Mouse (Mus musculus): ENCODE measurements around the gene Qk. TPM values are rescaled to one million over a fixed set of nuclear protein-coding genes. Genes with fewer than 3 reads are reported as not detected.

Gene Qk
- polyA plus RNA-seq, 1 experiment: 252 TPM

- TF ChIP-seq EP300 (IDR thresholded peaks at IDR 0.05; ENCODE audit: insufficient read depth, low read depth, low read length): no peak
- no peak for TF ChIP-seq CTCF (IDR thresholded peaks at IDR 0.05; ENCODE audit: low read depth, low read length)
- no peak for TF ChIP-seq POLR2A (IDR thresholded peaks at IDR 0.05; ENCODE audit: insufficient read depth, low read length)
Observed at GRCm38 (mm10) chr17:10227798-10228538, 91.7 kb downstream of the Qk start.

GRCm38 (mm10) chr17:10216164-10216563, 103.5 kb downstream of the Qk start:
- H3K9ac ChIP-seq (ENCODE audit: low read depth, poor library complexity, severe bottlenecking): no peak overlapping the region
- H3K9me3 ChIP-seq (replicated peaks; ENCODE audit: control insufficient read depth, insufficient read depth, low read length, poor library complexity, severe bottlenecking): no peaks in the 10 kb centered on the region
- no peak overlapping the region for H3K27ac ChIP-seq (ENCODE audit: insufficient read depth, low read length)
- H3K4me1 ChIP-seq (ENCODE audit: control insufficient read depth, insufficient read depth, low read length): no peaks in the 10 kb centered on the region
- H3K4me3 ChIP-seq (ENCODE audit: low read depth, low read length): no peak overlapping the region
- no peaks in the 10 kb centered on the region for H3K27me3 ChIP-seq (ENCODE audit: control insufficient read depth, insufficient read depth, low read length, poor library complexity, severe bottlenecking)
- TF ChIP-seq POLR2A (IDR thresholded peaks at IDR 0.05; ENCODE audit: insufficient read depth, low read length) (no peak), CTCF (IDR thresholded peaks at IDR 0.05; ENCODE audit: low read depth, low read length) (no peak), EP300 (IDR thresholded peaks at IDR 0.05; ENCODE audit: insufficient read depth, low read depth, low read length) (no peak)
- peaks cover 9% of the 10 kb centered on the region for H3K36me3 ChIP-seq (ENCODE audit: control insufficient read depth, insufficient read depth, low read length, poor library complexity, severe bottlenecking)

More at GRCm38 (mm10) chr17:10227798-10228538, 91.7 kb downstream of the Qk start:
- Histone ChIP-seq H3K4me1 (ENCODE audit: control insufficient read depth, insufficient read depth, low read length) (peaks cover 1% of the 10 kb centered on the region), H3K9me3 (replicated peaks; ENCODE audit: control insufficient read depth, insufficient read depth, low read length, poor library complexity, severe bottlenecking) (no peaks in the 10 kb centered on the region), H3K4me3 (ENCODE audit: low read depth, low read length) (no peak overlapping the region), H3K27me3 (ENCODE audit: control insufficient read depth, insufficient read depth, low read length, poor library complexity, severe bottlenecking) (no peaks in the 10 kb centered on the region), H3K36me3 (ENCODE audit: control insufficient read depth, insufficient read depth, low read length, poor library complexity, severe bottlenecking) (no peaks in the 10 kb centered on the region), H3K27ac (ENCODE audit: insufficient read depth, low read length) (no peak overlapping the region), H3K9ac (ENCODE audit: low read depth, poor library complexity, severe bottlenecking) (no peak overlapping the region)

GRCm38 (mm10) chr17:10209154-10209777, 110.4 kb downstream of the Qk start:
- no peak overlapping the region for H3K27ac ChIP-seq (ENCODE audit: insufficient read depth, low read length)
- no peak overlapping the region for H3K9ac ChIP-seq (ENCODE audit: low read depth, poor library complexity, severe bottlenecking)
- H3K27me3 ChIP-seq (ENCODE audit: control insufficient read depth, insufficient read depth, low read length, poor library complexity, severe bottlenecking): no peaks in the 10 kb centered on the region
- no peak overlapping the region for H3K4me3 ChIP-seq (ENCODE audit: low read depth, low read length)
- no peaks in the 10 kb centered on the region for H3K4me1 ChIP-seq (ENCODE audit: control insufficient read depth, insufficient read depth, low read length)
- no peak for TF ChIP-seq EP300 (IDR thresholded peaks at IDR 0.05; ENCODE audit: insufficient read depth, low read depth, low read length)
- TF ChIP-seq POLR2A (IDR thresholded peaks at IDR 0.05; ENCODE audit: insufficient read depth, low read length): no peak
- TF ChIP-seq CTCF (IDR thresholded peaks at IDR 0.05; ENCODE audit: low read depth, low read length): no peak
- peaks cover 10% of the 10 kb centered on the region for H3K36me3 ChIP-seq (ENCODE audit: control insufficient read depth, insufficient read depth, low read length, poor library complexity, severe bottlenecking)
- H3K9me3 ChIP-seq (replicated peaks; ENCODE audit: control insufficient read depth, insufficient read depth, low read length, poor library complexity, severe bottlenecking): no peaks in the 10 kb centered on the region

GRCm38 (mm10) chr17:10198662-10199061, 121.0 kb downstream of the Qk start:
- Histone ChIP-seq H3K9me3 (replicated peaks; ENCODE audit: control insufficient read depth, insufficient read depth, low read length, poor library complexity, severe bottlenecking) (no peaks in the 10 kb centered on the region), H3K9ac (ENCODE audit: low read depth, poor library complexity, severe bottlenecking) (no peak overlapping the region), H3K27me3 (ENCODE audit: control insufficient read depth, insufficient read depth, low read length, poor library complexity, severe bottlenecking) (no peaks in the 10 kb centered on the region), H3K27ac (ENCODE audit: insufficient read depth, low read length) (no peak overlapping the region), H3K36me3 (ENCODE audit: control insufficient read depth, insufficient read depth, low read length, poor library complexity, severe bottlenecking) (no peaks in the 10 kb centered on the region; the same call in 1 of the 2 replicates), H3K4me3 (ENCODE audit: low read depth, low read length) (no peak overlapping the region), H3K4me1 (ENCODE audit: control insufficient read depth, insufficient read depth, low read length) (no peaks in the 10 kb centered on the region)
- TF ChIP-seq CTCF (IDR thresholded peaks at IDR 0.05; ENCODE audit: low read depth, low read length) (no peak), EP300 (IDR thresholded peaks at IDR 0.05; ENCODE audit: insufficient read depth, low read depth, low read length) (no peak), POLR2A (IDR thresholded peaks at IDR 0.05; ENCODE audit: insufficient read depth, low read length) (no peak)

GRCm38 (mm10) chr17:10198231-10198630, 121.4 kb downstream of the Qk start:
- H3K9me3 ChIP-seq (replicated peaks; ENCODE audit: control insufficient read depth, insufficient read depth, low read length, poor library complexity, severe bottlenecking): no peaks in the 10 kb centered on the region
- H3K4me1 ChIP-seq (ENCODE audit: control insufficient read depth, insufficient read depth, low read length): no peaks in the 10 kb centered on the region
- no peak overlapping the region for H3K27ac ChIP-seq (ENCODE audit: insufficient read depth, low read length)
- no peak for TF ChIP-seq POLR2A (IDR thresholded peaks at IDR 0.05; ENCODE audit: insufficient read depth, low read length)
- no peak for TF ChIP-seq EP300 (IDR thresholded peaks at IDR 0.05; ENCODE audit: insufficient read depth, low read depth, low read length)
- no peak for TF ChIP-seq CTCF (IDR thresholded peaks at IDR 0.05; ENCODE audit: low read depth, low read length)
- no peaks in the 10 kb centered on the region; the same call in 1 of the 2 replicates for H3K36me3 ChIP-seq (ENCODE audit: control insufficient read depth, insufficient read depth, low read length, poor library complexity, severe bottlenecking)
- H3K9ac ChIP-seq (ENCODE audit: low read depth, poor library complexity, severe bottlenecking): no peak overlapping the region
- H3K27me3 ChIP-seq (ENCODE audit: control insufficient read depth, insufficient read depth, low read length, poor library complexity, severe bottlenecking): no peaks in the 10 kb centered on the region
- H3K4me3 ChIP-seq (ENCODE audit: low read depth, low read length): no peak overlapping the region

GRCm38 (mm10) chr17:10195703-10196102, 124.0 kb downstream of the Qk start:
- Histone ChIP-seq H3K27ac (ENCODE audit: insufficient read depth, low read length) (no peak overlapping the region), H3K9ac (ENCODE audit: low read depth, poor library complexity, severe bottlenecking) (no peak overlapping the region), H3K9me3 (replicated peaks; ENCODE audit: control insufficient read depth, insufficient read depth, low read length, poor library complexity, severe bottlenecking) (no peaks in the 10 kb centered on the region), H3K4me1 (ENCODE audit: control insufficient read depth, insufficient read depth, low read length) (no peaks in the 10 kb centered on the region), H3K36me3 (ENCODE audit: control insufficient read depth, insufficient read depth, low read length, poor library complexity, severe bottlenecking) (no peaks in the 10 kb centered on the region; the same call in 1 of the 2 replicates), H3K27me3 (ENCODE audit: control insufficient read depth, insufficient read depth, low read length, poor library complexity, severe bottlenecking) (no peaks in the 10 kb centered on the region), H3K4me3 (ENCODE audit: low read depth, low read length) (no peak overlapping the region)
- TF ChIP-seq CTCF (IDR thresholded peaks at IDR 0.05; ENCODE audit: low read depth, low read length) (no peak), EP300 (IDR thresholded peaks at IDR 0.05; ENCODE audit: insufficient read depth, low read depth, low read length) (no peak), POLR2A (IDR thresholded peaks at IDR 0.05; ENCODE audit: insufficient read depth, low read length) (no peak)
